Mouse (Mus musculus) liver, embryonic 13.5 days (tissue): ENCODE results near the gene Cntrob. TPM values are rescaled to one million over a fixed set of nuclear protein-coding genes. Genes with fewer than 3 reads are reported as not detected.

ENCODE experiments used
- polyA plus RNA-seq: library from polyadenylated mRNA; unstranded; fragments of >200 nt; fragmentation: Nextera tagmentation; extraction: Ambion mirVana; gene quantifications from 2 replicates; pipeline ENCODE4 v1.2.1, GENCODE M21; 2015

Cntrob gene
- polyA plus RNA-seq, 1 experiment from 2014 or later: 10.1 TPM

Other genes starting within 250 kb of the Cntrob start
- gene Vamp2, start 235.3 kb downstream of the Cntrob start, polyA plus RNA-seq: 12.5 and 15.9 TPM in 2 replicates
- gene Per1, start 228.6 kb downstream of the Cntrob start, polyA plus RNA-seq: 1.9 TPM in 2 replicates
- 0.17 and 0.18 TPM in 2 replicates for gene Hes7, start 203.4 kb downstream of the Cntrob start, polyA plus RNA-seq
- gene 9130213A22Rik, start 201.2 kb downstream of the Cntrob start, polyA plus RNA-seq: 0.09 TPM in 1 of 2 replicates, not detected in the other
- gene Aloxe3, start 197.9 kb downstream of the Cntrob start, polyA plus RNA-seq: 0.06 TPM in 1 of 2 replicates, not detected in the other
- gene Alox12b, start 166.8 kb downstream of the Cntrob start, polyA plus RNA-seq: not detected in 2 replicates
- gene Alox8, start 125.9 kb downstream of the Cntrob start, polyA plus RNA-seq: 0.20 TPM in 1 of 2 replicates, not detected in the other
- gene Gucy2e, start 86.7 kb downstream of the Cntrob start, polyA plus RNA-seq: not detected in 2 replicates
- gene Trappc1, start 205 bp upstream of the Cntrob start, polyA plus RNA-seq: 90.7 and 94.6 TPM in 2 replicates
- 0.07 and 0.19 TPM in 2 replicates for gene Kcnab3, start 2.5 kb upstream of the Cntrob start, polyA plus RNA-seq
- gene Rnf227, start 16.7 kb upstream of the Cntrob start, polyA plus RNA-seq: 0.92 and 1.1 TPM in 2 replicates
- 2.6 and 4.4 TPM in 2 replicates for gene Chd3, start 45.6 kb upstream of the Cntrob start, polyA plus RNA-seq
- gene Naa38, start 71.7 kb upstream of the Cntrob start, polyA plus RNA-seq: 102 and 105 TPM in 2 replicates
- 10.3 and 13.0 TPM in 2 replicates for gene Cyb5d1, start 71.9 kb upstream of the Cntrob start, polyA plus RNA-seq
- 8.9 and 9.5 TPM in 2 replicates for gene Tmem88, start 74.5 kb upstream of the Cntrob start, polyA plus RNA-seq
- gene Kdm6b, start 89.9 kb upstream of the Cntrob start, polyA plus RNA-seq: 4.8 and 5.1 TPM in 2 replicates
- gene Dnah2, start 225.3 kb upstream of the Cntrob start, polyA plus RNA-seq: 0.06 and 0.12 TPM in 2 replicates
- 0.75 and 0.85 TPM in 2 replicates for gene Efnb3, start 236.4 kb upstream of the Cntrob start, polyA plus RNA-seq